Mouse (Mus musculus): ENCODE results near the gene Impg2. TPM values are rescaled to one million over a fixed set of nuclear protein-coding genes. Genes with fewer than 3 reads are reported as not detected.

The Impg2 gene
- polyA plus RNA-seq, 1 experiment, result 0.06 TPM

DNA sequence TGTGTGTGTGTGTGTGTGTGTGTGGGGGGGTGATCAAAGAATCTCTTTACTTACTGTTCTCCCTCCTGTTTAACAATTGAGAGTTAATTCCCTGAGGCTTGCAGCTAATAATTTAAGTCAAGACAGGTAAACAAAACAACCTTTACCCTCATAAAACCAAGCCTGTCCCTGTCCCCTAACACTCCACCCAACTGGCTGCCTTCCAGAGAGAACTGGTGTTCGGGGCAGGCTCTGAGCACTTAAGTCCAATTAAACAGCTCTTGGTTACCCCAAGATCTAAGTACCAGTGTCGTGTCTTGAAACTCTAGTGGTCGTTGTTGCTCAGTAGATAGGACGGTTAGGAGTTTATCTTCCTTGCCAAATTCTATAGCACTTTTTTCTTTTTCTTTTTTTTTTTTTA lies 77.2 kb downstream of the Impg2 start:
- H3K4me3 ChIP-seq (ENCODE audit: low read depth, low read length), result no peak overlapping the region
- no peak for TF ChIP-seq POLR2A (IDR thresholded peaks at IDR 0.05; ENCODE audit: low read depth, low read length)
- no peak for TF ChIP-seq CTCF (IDR thresholded peaks at IDR 0.05; ENCODE audit: extremely low read depth, insufficient read length, insufficient replicate concordance, low read depth, low read length)
- H3K27ac ChIP-seq (ENCODE audit: insufficient read depth, low read depth, low read length), result peak overlapping the region; percentile 58
- 20% methylated on average over 4 of the region's 4 CpGs for WGBS
- no peaks in the 10 kb centered on the region for H3K36me3 ChIP-seq (ENCODE audit: control insufficient read depth, insufficient read depth, low read length)
- H3K27me3 ChIP-seq (ENCODE audit: control insufficient read depth, insufficient read depth, low read length), result no peaks in the 10 kb centered on the region
- peaks cover 7% of the 10 kb centered on the region for H3K4me1 ChIP-seq (ENCODE audit: control insufficient read depth, insufficient read depth, insufficient read length, low read length)

DNA sequence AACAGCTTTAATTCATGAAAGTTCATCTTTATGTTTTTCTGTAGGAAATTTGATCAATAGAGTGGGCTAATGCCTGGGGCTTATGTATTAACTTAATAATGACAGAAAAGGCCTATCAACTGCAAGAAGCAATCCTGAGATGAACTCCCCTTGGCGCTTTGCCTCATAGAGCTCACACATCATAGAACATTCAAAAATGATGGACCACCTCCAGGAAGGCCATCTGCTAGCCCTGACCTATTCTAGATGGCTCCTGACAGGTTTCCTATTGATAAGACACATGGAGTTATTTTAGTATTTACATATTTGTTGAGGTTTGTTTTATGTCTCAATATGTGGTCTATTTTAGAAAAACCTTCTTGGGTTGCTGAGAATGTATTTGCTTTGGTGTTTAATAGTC lies 79.2 kb downstream of the Impg2 start:
- Histone ChIP-seq H3K36me3 (ENCODE audit: control insufficient read depth, insufficient read depth, low read length) (no peaks in the 10 kb centered on the region), H3K4me1 (ENCODE audit: control insufficient read depth, insufficient read depth, insufficient read length, low read length) (peaks cover 7% of the 10 kb centered on the region), H3K4me3 (ENCODE audit: low read depth, low read length) (no peak overlapping the region), H3K27ac (ENCODE audit: insufficient read depth, low read depth, low read length) (no peak overlapping the region), H3K27me3 (ENCODE audit: control insufficient read depth, insufficient read depth, low read length) (no peaks in the 10 kb centered on the region)
- no peak for TF ChIP-seq POLR2A (IDR thresholded peaks at IDR 0.05; ENCODE audit: low read depth, low read length)
- 95% methylated on average over 1 of the region's 1 CpGs for WGBS

DNA sequence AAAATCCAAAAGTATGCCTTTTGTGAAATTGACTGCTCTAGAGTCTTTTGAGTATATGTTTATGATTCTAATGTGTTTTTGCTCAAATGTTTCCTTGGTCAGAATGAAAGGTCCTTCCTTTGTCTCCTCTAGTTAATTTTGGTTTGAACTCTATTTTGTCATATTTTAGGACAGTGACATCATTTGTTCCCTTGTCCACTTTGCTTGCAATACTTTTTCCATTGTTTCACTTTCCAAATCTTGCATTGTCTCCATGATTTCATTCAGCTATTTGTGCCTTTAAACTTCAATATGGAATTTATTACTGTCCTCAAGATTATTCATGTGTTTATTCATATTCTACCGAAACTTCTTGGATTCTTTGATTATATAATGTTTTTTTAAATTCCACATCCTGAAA lies 79.8 kb downstream of the Impg2 start:
- H3K27me3 ChIP-seq (ENCODE audit: control insufficient read depth, insufficient read depth, low read length), result no peaks in the 10 kb centered on the region
- 80% methylated on average over 1 of the region's 1 CpGs for WGBS
- no peaks in the 10 kb centered on the region for H3K36me3 ChIP-seq (ENCODE audit: control insufficient read depth, insufficient read depth, low read length)
- no peak overlapping the region for H3K4me3 ChIP-seq (ENCODE audit: low read depth, low read length)
- TF ChIP-seq POLR2A (IDR thresholded peaks at IDR 0.05; ENCODE audit: low read depth, low read length) (no peak), CTCF (IDR thresholded peaks at IDR 0.05; ENCODE audit: extremely low read depth, insufficient read length, insufficient replicate concordance, low read depth, low read length) (no peak)
- H3K4me1 ChIP-seq (ENCODE audit: control insufficient read depth, insufficient read depth, insufficient read length, low read length), result peaks cover 4% of the 10 kb centered on the region
- no peak overlapping the region for H3K27ac ChIP-seq (ENCODE audit: insufficient read depth, low read depth, low read length)

DNA sequence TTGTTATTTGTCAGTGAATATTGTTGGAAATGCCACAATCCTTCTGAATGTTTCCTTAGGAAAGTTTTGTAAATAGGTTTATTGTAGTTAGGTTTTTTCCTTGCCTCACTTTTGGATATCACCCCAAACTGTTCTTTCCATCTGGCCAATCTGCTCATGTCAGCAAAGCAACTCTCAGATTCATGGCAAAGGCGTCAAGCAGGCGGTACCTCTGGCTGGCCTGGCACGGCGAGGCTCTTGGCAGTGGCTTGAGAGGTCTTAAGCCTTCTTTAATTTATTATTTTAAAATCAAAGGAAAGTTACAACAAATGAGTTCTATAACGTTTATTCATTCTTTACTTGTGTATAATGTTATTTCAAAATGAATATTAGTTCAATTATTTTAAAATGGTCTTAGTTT lies 82.0 kb downstream of the Impg2 start:
- Histone ChIP-seq H3K27ac (ENCODE audit: insufficient read depth, low read depth, low read length) (no peak overlapping the region), H3K27me3 (ENCODE audit: control insufficient read depth, insufficient read depth, low read length) (no peaks in the 10 kb centered on the region), H3K4me3 (ENCODE audit: low read depth, low read length) (no peak overlapping the region), H3K4me1 (ENCODE audit: control insufficient read depth, insufficient read depth, insufficient read length, low read length) (peaks cover 2% of the 10 kb centered on the region; the same call in 1 of the 2 replicates), H3K36me3 (ENCODE audit: control insufficient read depth, insufficient read depth, low read length) (no peaks in the 10 kb centered on the region)
- TF ChIP-seq POLR2A (IDR thresholded peaks at IDR 0.05; ENCODE audit: low read depth, low read length), result no peak
- no peak for TF ChIP-seq CTCF (IDR thresholded peaks at IDR 0.05; ENCODE audit: extremely low read depth, insufficient read length, insufficient replicate concordance, low read depth, low read length)
- WGBS, result 82% methylated on average over 5 of the region's 5 CpGs

DNA sequence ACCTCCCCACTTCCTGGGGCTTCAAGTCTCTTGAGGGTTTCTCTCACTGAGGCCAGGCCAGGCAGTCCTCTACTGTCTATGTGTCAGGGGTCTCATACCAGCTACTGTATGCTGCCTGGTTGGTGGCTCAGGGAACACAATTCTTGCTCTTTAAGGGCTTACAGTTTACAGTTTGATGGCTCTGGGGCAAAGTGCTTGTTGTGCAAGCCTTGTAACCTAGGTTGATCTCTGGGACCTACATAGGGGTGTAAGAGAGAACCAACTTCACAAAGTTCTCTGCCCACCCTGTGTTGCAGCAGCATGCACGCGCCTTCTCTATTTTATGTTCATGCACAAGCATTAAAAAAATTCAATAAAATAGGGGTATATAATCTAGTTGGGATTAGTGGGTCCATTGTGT lies 82.9 kb downstream of the Impg2 start:
- WGBS, result 93% methylated on average over 2 of the region's 2 CpGs

DNA sequence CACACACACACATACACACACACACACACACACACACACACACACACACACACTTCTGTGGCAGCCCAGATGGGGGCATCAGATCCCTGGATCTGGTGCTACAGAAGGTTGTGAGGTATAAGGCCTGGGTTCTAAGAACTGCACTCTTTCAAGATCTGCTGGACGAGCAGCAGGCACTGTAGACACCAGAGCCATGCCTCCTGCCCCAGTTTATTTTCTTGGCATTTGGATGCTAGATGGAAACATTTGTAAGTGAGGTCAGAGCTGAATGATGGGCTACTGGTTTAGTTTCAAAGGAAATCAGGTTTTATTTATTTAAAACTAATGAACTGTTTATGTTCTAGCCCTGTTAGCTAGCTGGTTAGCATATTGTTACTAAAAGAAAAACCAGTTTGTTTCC lies 90.8 kb downstream of the Impg2 start:
- H3K36me3 ChIP-seq (ENCODE audit: control insufficient read depth, insufficient read depth, low read length), result no peaks in the 10 kb centered on the region
- H3K27ac ChIP-seq (ENCODE audit: insufficient read depth, low read depth, low read length), result no peak overlapping the region
- H3K27me3 ChIP-seq (ENCODE audit: control insufficient read depth, insufficient read depth, low read length), result no peaks in the 10 kb centered on the region
- 45% methylated on average over 1 of the region's 1 CpGs for WGBS
- no peak for TF ChIP-seq CTCF (IDR thresholded peaks at IDR 0.05; ENCODE audit: extremely low read depth, insufficient read length, insufficient replicate concordance, low read depth, low read length)
- no peak for TF ChIP-seq POLR2A (IDR thresholded peaks at IDR 0.05; ENCODE audit: low read depth, low read length)
- H3K4me1 ChIP-seq (ENCODE audit: control insufficient read depth, insufficient read depth, insufficient read length, low read length), result no peaks in the 10 kb centered on the region
- H3K4me3 ChIP-seq (ENCODE audit: low read depth, low read length), result no peak overlapping the region

More for the DNA sequence above, 82.9 kb downstream of the Impg2 start:
- Histone ChIP-seq H3K4me1 (ENCODE audit: control insufficient read depth, insufficient read depth, insufficient read length, low read length) (no peaks in the 10 kb centered on the region), H3K36me3 (ENCODE audit: control insufficient read depth, insufficient read depth, low read length) (no peaks in the 10 kb centered on the region), H3K27ac (ENCODE audit: insufficient read depth, low read depth, low read length) (no peak overlapping the region), H3K4me3 (ENCODE audit: low read depth, low read length) (no peak overlapping the region), H3K27me3 (ENCODE audit: control insufficient read depth, insufficient read depth, low read length) (no peaks in the 10 kb centered on the region)
- no peak for TF ChIP-seq CTCF (IDR thresholded peaks at IDR 0.05; ENCODE audit: extremely low read depth, insufficient read length, insufficient replicate concordance, low read depth, low read length)
- TF ChIP-seq POLR2A (IDR thresholded peaks at IDR 0.05; ENCODE audit: low read depth, low read length), result no peak

DNA sequence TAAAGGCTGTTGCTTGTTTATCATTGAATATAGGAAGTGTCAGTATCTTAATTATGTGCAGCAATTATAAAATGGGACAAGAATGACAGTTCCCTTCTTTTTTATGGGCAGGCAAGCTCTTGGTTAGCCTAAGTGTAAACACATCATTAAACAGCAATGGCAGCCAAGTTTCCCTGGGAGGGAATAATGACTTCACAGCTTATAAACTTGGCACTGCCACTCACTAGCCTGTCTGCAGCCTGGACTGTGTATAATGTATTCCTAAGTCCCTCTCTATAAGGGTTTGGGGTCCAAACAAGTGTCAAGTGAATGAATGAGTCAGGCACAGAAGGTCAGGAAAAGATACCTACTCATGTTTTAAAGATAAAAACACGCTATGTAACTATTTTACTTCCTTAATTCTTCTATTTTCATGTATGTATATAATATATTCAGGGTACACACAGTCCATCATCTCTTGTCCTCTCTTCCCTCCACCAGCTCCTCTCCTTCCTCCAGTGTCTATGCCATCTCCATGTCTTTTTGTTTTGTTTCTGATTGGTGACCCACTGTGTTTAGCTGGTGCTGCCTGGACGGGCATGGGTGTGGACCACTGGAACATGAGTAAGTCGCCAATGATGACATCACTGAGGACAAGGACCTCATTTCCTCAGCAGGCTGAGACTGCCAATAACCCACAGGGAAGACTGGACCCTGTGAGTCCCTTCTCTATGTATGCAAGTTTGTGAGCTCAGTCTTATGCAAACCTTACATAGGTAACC lies 92.0 kb downstream of the Impg2 start:
- no peak overlapping the region for H3K27ac ChIP-seq (ENCODE audit: insufficient read depth, low read depth, low read length)

More for the DNA sequence above, 92.0 kb downstream of the Impg2 start:
- no peaks in the 10 kb centered on the region for H3K4me1 ChIP-seq (ENCODE audit: control insufficient read depth, insufficient read depth, insufficient read length, low read length)
- H3K4me3 ChIP-seq (ENCODE audit: low read depth, low read length), result no peak overlapping the region
- WGBS, result 62% methylated on average over 3 of the region's 3 CpGs
- TF ChIP-seq POLR2A (IDR thresholded peaks at IDR 0.05; ENCODE audit: low read depth, low read length) (no peak), CTCF (IDR thresholded peaks at IDR 0.05; ENCODE audit: extremely low read depth, insufficient read length, insufficient replicate concordance, low read depth, low read length) (no peak)
- no peaks in the 10 kb centered on the region for H3K27me3 ChIP-seq (ENCODE audit: control insufficient read depth, insufficient read depth, low read length)
- H3K36me3 ChIP-seq (ENCODE audit: control insufficient read depth, insufficient read depth, low read length), result no peaks in the 10 kb centered on the region

All from small intestine, adult 2 months (tissue).